Mouse (Mus musculus): ENCODE results near the gene Acaa1a. TPM values are rescaled to one million over a fixed set of nuclear protein-coding genes. Genes with fewer than 3 reads are reported as not detected.

Acaa1a gene
- polyA plus RNA-seq, 1 experiment from 2014 or later = 75.2 TPM

GRCm38 (mm10) chr9:119342728-119343127, 3.3 kb downstream of the Acaa1a start:
- H3K4me1 ChIP-seq = peaks cover 33% of the 10 kb centered on the region
- H3K27me3 ChIP-seq (replicated peaks; ENCODE audit: low read depth, poor library complexity, severe bottlenecking) = peaks cover 18% of the 10 kb centered on the region
- no peak for DNase-seq (ENCODE audit: low spot score)
- WGBS = 87% methylated on average over 7 of the region's 7 CpGs
- no peak overlapping the region for H3K27ac ChIP-seq (replicated peaks)
- H3K4me3 ChIP-seq = peak overlapping the region; percentile 86; the same call in 1 of the 2 replicates
- H3K36me3 ChIP-seq (replicated peaks) = peaks cover 52% of the 10 kb centered on the region
- H3K9me3 ChIP-seq = no peaks in the 10 kb centered on the region

- Histone ChIP-seq H3K4me1 (peaks cover 14% of the 10 kb centered on the region), H3K4me3 (no peak overlapping the region), H3K27me3 (replicated peaks; ENCODE audit: low read depth, poor library complexity, severe bottlenecking) (no peaks in the 10 kb centered on the region), H3K27ac (replicated peaks) (no peak overlapping the region), H3K36me3 (replicated peaks) (peaks cover 87% of the 10 kb centered on the region), H3K9me3 (no peaks in the 10 kb centered on the region)
- WGBS = 91% methylated on average over 8 of the region's 8 CpGs
- no peak for DNase-seq (ENCODE audit: low spot score)
Measured at GRCm38 (mm10) chr9:119346376-119346775, 6.9 kb downstream of the Acaa1a start.

GRCm38 (mm10) chr9:119350531-119350930, 11.1 kb downstream of the Acaa1a start:
- WGBS = 90% methylated on average over 3 of the region's 3 CpGs
- no peaks in the 10 kb centered on the region for H3K9me3 ChIP-seq
- H3K27me3 ChIP-seq (replicated peaks; ENCODE audit: low read depth, poor library complexity, severe bottlenecking) = no peaks in the 10 kb centered on the region
- peaks cover 58% of the 10 kb centered on the region for H3K36me3 ChIP-seq (replicated peaks)
- no peak for DNase-seq (ENCODE audit: low spot score)
- H3K4me1 ChIP-seq = no peaks in the 10 kb centered on the region
- no peak overlapping the region for H3K4me3 ChIP-seq
- no peak overlapping the region for H3K27ac ChIP-seq (replicated peaks)

GRCm38 (mm10) chr9:119350947-119351705, 11.7 kb downstream of the Acaa1a start:
- peaks cover 4% of the 10 kb centered on the region; the same call in 1 of the 2 replicates for H3K4me1 ChIP-seq
- H3K9me3 ChIP-seq = no peaks in the 10 kb centered on the region
- H3K4me3 ChIP-seq = no peak overlapping the region
- H3K27me3 ChIP-seq (replicated peaks; ENCODE audit: low read depth, poor library complexity, severe bottlenecking) = no peaks in the 10 kb centered on the region
- no peak for DNase-seq (ENCODE audit: low spot score)
- H3K27ac ChIP-seq (replicated peaks) = no peak overlapping the region
- 87% methylated on average over 10 of the region's 10 CpGs for WGBS
- peaks cover 52% of the 10 kb centered on the region for H3K36me3 ChIP-seq (replicated peaks)

GRCm38 (mm10) chr9:119352060-119352459, 12.6 kb downstream of the Acaa1a start:
- Histone ChIP-seq H3K9me3 (no peaks in the 10 kb centered on the region), H3K27ac (replicated peaks) (no peak overlapping the region), H3K4me1 (peaks cover 5% of the 10 kb centered on the region; the same call in 1 of the 2 replicates), H3K36me3 (replicated peaks) (peaks cover 43% of the 10 kb centered on the region), H3K27me3 (replicated peaks; ENCODE audit: low read depth, poor library complexity, severe bottlenecking) (no peaks in the 10 kb centered on the region), H3K4me3 (no peak overlapping the region)
- WGBS = 17% methylated on average over 4 of the region's 4 CpGs
- DNase-seq (ENCODE audit: low spot score) = peak; percentile 85

DNA sequence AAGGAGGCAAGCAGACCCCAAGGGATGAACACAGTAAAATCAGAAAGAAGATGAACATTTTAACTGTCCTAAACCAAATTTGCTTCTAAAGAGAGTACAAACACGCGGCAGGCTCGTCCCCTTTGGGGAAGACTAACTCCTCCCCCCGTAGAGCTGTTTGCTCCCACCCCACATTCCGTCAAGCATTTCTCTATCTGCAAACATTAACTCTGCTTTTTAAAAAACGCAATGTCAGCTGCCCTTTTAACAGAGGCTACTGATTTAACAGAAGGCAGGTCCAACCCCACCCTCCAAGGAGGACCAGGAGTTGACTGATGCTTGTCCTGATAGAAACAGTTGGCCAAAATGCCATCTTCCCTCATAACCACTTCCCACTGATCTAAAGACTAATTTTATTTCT, 14.4 kb downstream of the Acaa1a start:
- Histone ChIP-seq H3K27ac (replicated peaks) (no peak overlapping the region), H3K27me3 (replicated peaks; ENCODE audit: low read depth, poor library complexity, severe bottlenecking) (peaks cover 5% of the 10 kb centered on the region; the same call in 1 of the 2 replicates), H3K9me3 (no peaks in the 10 kb centered on the region), H3K36me3 (replicated peaks) (peaks cover 26% of the 10 kb centered on the region), H3K4me3 (no peak overlapping the region), H3K4me1 (peaks cover 15% of the 10 kb centered on the region)
- DNase-seq (ENCODE audit: low spot score) = no peak
- 79% methylated on average over 6 of the region's 6 CpGs for WGBS

DNA sequence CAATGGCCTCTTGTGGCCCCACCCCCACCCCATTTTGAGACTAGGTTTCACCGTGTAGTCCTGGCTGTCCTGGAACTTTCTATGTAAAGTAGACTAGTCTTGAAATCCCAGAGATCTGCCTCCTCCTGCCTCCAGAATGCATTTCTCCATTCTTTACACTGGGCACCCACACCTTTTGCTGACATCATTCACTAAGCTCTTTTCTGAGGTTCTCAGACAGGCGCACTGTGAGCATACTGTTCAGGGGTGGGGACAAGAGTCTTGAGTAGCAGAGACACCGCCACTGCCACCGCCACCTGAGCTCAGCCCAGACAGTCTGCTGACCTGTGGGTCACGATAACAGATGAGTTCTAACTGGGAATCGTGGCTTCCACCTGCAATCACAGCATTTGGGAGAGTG, 16.5 kb downstream of the Acaa1a start:
- Histone ChIP-seq H3K27me3 (replicated peaks; ENCODE audit: low read depth, poor library complexity, severe bottlenecking) (peaks cover 5% of the 10 kb centered on the region; the same call in 1 of the 2 replicates), H3K9me3 (no peaks in the 10 kb centered on the region), H3K4me1 (peaks cover 15% of the 10 kb centered on the region), H3K36me3 (replicated peaks) (peaks cover 9% of the 10 kb centered on the region), H3K27ac (replicated peaks) (no peak overlapping the region), H3K4me3 (no peak overlapping the region)
- WGBS = 71% methylated on average over 6 of the region's 6 CpGs
- DNase-seq (ENCODE audit: low spot score) = no peak

DNA sequence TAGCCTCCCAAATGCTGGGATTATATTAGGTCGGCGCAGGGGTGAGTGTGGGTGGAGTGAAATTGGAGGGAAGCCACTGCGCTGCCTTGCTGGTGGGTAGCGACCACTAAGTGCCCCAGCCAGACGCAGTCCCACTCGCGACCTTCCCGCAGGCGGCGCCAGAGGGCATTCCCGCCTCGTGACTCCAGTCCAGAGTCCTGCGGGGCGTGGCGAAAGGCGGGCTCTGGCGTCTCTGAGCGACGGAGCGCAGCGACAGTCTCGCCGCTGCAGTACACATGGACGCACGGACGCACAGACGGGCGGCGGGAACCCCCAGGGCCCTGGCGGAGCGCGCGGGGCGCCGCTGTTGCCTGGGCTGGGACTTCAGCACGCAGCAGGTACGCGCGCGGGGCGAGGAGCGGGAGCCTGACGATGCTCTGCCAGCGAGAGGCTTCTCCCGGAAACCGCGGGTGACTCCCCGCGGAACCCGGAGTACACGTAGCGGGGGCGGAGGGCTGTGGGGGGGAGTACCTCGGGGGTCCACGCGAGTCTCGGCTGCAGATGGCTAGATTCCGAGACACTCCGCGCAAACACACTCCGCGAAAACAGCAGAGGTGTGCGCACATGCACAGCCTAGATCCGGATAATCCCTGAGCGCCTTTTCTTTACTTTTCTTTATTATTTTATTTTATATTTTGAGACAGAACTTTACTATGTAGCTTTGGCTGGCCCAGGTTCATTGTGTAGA, 18.0 kb downstream of the Acaa1a start, which contains the start of gene Xylb:
Gene Xylb, plus strand, starts transcription at position 51 of the 727 bp plus-strand sequence.
- peak; percentile 92 for DNase-seq (ENCODE audit: low spot score)
- Histone ChIP-seq H3K27ac (replicated peaks) (peak within 1 kb of the TSS; percentile 83), H3K36me3 (replicated peaks) (peaks cover 11% of the 10 kb centered on the region), H3K4me3 (peak within 1 kb of the TSS; percentile 80), H3K9me3 (no peaks in the 10 kb centered on the region), H3K4me1 (peaks cover 15% of the 10 kb centered on the region), H3K27me3 (replicated peaks; ENCODE audit: low read depth, poor library complexity, severe bottlenecking) (peaks cover 5% of the 10 kb centered on the region; the same call in 1 of the 2 replicates)
- WGBS = 3% methylated on average over 65 of the region's 65 CpGs

DNA sequence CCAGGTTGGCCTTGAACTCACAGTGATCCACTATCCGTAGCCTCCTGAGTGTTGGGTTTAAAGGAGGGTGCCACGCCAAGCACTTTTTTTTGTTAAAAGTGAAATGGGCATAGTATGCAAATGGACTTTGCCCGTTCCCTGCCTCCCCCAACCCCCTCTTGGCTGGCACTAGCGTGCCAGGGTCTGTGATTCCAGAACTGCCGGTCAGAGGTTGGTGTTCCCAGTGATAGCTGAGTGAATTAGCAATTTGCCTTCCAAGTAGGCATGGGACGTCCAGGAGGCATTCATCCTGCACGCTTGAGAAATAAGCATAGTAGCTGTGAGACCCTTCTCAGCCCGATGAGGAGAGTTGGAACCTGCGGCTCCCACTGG, 18.6 kb downstream of the Acaa1a start:
- Histone ChIP-seq H3K4me1 (peaks cover 20% of the 10 kb centered on the region), H3K27me3 (replicated peaks; ENCODE audit: low read depth, poor library complexity, severe bottlenecking) (peaks cover 5% of the 10 kb centered on the region; the same call in 1 of the 2 replicates), H3K27ac (replicated peaks) (peak overlapping the region; percentile 83; the same call in 1 of the 2 replicates), H3K4me3 (peak overlapping the region; percentile 80), H3K36me3 (replicated peaks) (peaks cover 14% of the 10 kb centered on the region), H3K9me3 (no peaks in the 10 kb centered on the region)
- DNase-seq (ENCODE audit: low spot score) = no peak
- WGBS = 50% methylated on average over 9 of the region's 9 CpGs

DNA sequence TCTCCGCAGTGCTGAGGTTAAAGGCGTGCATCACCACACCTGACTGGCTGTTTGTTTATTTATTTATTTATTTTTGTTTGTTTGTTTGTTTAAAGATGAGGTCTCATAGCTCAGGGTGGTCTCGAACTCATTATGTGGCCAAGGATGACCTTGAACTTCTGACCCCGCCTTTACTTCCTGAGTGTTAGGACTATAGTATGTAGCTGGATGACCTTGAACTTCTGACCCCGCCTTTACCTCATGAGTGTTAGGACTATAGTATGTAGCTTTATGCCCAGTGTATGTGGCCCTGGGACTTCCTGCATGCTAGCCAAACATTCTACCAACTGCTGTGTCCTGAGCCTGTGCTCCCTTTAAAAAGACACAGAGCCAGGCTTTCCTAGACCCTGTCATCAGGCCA, 21.9 kb downstream of the Acaa1a start:
- 92% methylated on average over 5 of the region's 5 CpGs for WGBS

DNA sequence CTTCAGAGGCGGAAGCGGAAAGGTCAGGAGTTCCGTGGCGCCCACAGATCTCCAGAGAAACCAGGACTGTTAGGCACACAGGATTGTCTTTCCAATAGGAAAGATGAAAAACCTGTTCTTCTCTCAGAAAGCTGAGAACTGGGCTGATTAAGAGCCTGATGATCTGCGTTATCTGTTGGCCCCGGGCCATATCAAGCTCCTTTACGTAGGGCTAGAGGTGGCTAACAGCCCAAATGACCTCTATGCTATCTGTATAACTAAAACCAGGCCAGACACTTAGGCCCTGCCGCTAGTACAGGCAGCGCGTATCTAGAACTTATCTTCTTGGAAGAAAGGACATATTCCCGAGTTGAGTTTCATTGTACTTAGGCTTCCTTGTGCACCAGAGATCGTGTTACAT, 23.8 kb downstream of the Acaa1a start:
- WGBS = 80% methylated on average over 12 of the region's 12 CpGs
- DNase-seq (ENCODE audit: low spot score) = no peak
- H3K36me3 ChIP-seq (replicated peaks) = peaks cover 27% of the 10 kb centered on the region
- no peaks in the 10 kb centered on the region for H3K9me3 ChIP-seq
- H3K27ac ChIP-seq (replicated peaks) = no peak overlapping the region
- H3K4me3 ChIP-seq = no peak overlapping the region
- H3K27me3 ChIP-seq (replicated peaks; ENCODE audit: low read depth, poor library complexity, severe bottlenecking) = peaks cover 2% of the 10 kb centered on the region; the same call in 1 of the 2 replicates
- peaks cover 14% of the 10 kb centered on the region for H3K4me1 ChIP-seq

More for the DNA sequence above, 21.9 kb downstream of the Acaa1a start:
- Histone ChIP-seq H3K27me3 (replicated peaks; ENCODE audit: low read depth, poor library complexity, severe bottlenecking) (peaks cover 5% of the 10 kb centered on the region; the same call in 1 of the 2 replicates), H3K4me1 (peaks cover 24% of the 10 kb centered on the region), H3K27ac (replicated peaks) (no peak overlapping the region), H3K36me3 (replicated peaks) (peaks cover 16% of the 10 kb centered on the region), H3K9me3 (no peaks in the 10 kb centered on the region), H3K4me3 (no peak overlapping the region)
- no peak for DNase-seq (ENCODE audit: low spot score)

- no peaks in the 10 kb centered on the region for H3K9me3 ChIP-seq
- no peaks in the 10 kb centered on the region for H3K27me3 ChIP-seq (replicated peaks; ENCODE audit: low read depth, poor library complexity, severe bottlenecking)
- 80% methylated on average over 7 of the region's 7 CpGs for WGBS
- no peak within 1 kb of the TSS for H3K27ac ChIP-seq (replicated peaks)
- peaks cover 35% of the 10 kb centered on the region for H3K36me3 ChIP-seq (replicated peaks)
- H3K4me3 ChIP-seq = no peak within 1 kb of the TSS
- no peak for DNase-seq (ENCODE audit: low spot score)
- H3K4me1 ChIP-seq = peaks cover 14% of the 10 kb centered on the region
Measured at GRCm38 (mm10) chr9:119365284-119365683, 25.8 kb downstream of the Acaa1a start, which contains the start of gene Slc22a14. TSS of gene Slc22a14 (minus strand) at chr9:119365553.

Data from embryonic facial prominence, embryonic 10.5 days (tissue).